Mouse (Mus musculus): ENCODE measurements at regions not wholly inside any gene's neighbourhood (a gene's known extent, or its start where the extent isn't known, plus 50 kb on each side); places are given as distances from the start of the nearest gene placed in this dataset.

GRCm38 (mm10) chr12:51294971-51295477, 52.8 kb upstream of the G2e3 start:
- H3K9me3 ChIP-seq (ENCODE audit: low read length) = no peaks in the 10 kb centered on the region
- TF ChIP-seq CTCF (IDR thresholded peaks at IDR 0.05) = no peak
- H3K9ac ChIP-seq (replicated peaks; ENCODE audit: low read length, poor library complexity, severe bottlenecking) = no peak overlapping the region
- no peak overlapping the region for H3K4me3 ChIP-seq (ENCODE audit: low read depth, low read length)
- ATAC-seq (ENCODE audit: low FRiP score) = no peak
- no peak overlapping the region for H3K27ac ChIP-seq (ENCODE audit: low read depth, low read length)
- no peaks in the 10 kb centered on the region for H3K27me3 ChIP-seq (ENCODE audit: insufficient read depth, low read length)
- DNase-seq (ENCODE audit: low spot score) = no peak
- H3K36me3 ChIP-seq (ENCODE audit: insufficient read depth, low read length) = no peaks in the 10 kb centered on the region
- no peak overlapping the region for H3K4me2 ChIP-seq (ENCODE audit: low read depth, low read length, poor library complexity, severe bottlenecking)
- no peaks in the 10 kb centered on the region for H3K4me1 ChIP-seq (ENCODE audit: insufficient read depth, low read length)
- WGBS = 88% methylated on average over 4 of the region's 4 CpGs

- ATAC-seq (ENCODE audit: low FRiP score) = no peak
- no peak overlapping the region for H3K27ac ChIP-seq (ENCODE audit: low read depth, low read length)
- H3K4me1 ChIP-seq (ENCODE audit: insufficient read depth, low read length) = no peaks in the 10 kb centered on the region
- 100% methylated on average over 1 of the region's 1 CpGs for WGBS
- H3K4me2 ChIP-seq (ENCODE audit: low read depth, low read length, poor library complexity, severe bottlenecking) = no peak overlapping the region
- no peaks in the 10 kb centered on the region for H3K9me3 ChIP-seq (ENCODE audit: low read length)
- H3K4me3 ChIP-seq (ENCODE audit: low read depth, low read length) = no peak overlapping the region
- no peak overlapping the region for H3K9ac ChIP-seq (replicated peaks; ENCODE audit: low read length, poor library complexity, severe bottlenecking)
- H3K36me3 ChIP-seq (ENCODE audit: insufficient read depth, low read length) = no peaks in the 10 kb centered on the region
- DNase-seq (ENCODE audit: low spot score) = no peak
- H3K27me3 ChIP-seq (ENCODE audit: insufficient read depth, low read length) = no peaks in the 10 kb centered on the region
- TF ChIP-seq CTCF (IDR thresholded peaks at IDR 0.05) = no peak
These were observed 69.5 kb upstream of the G2e3 start for GRCm38 (mm10) chr12:51278358-51278757.

GRCm38 (mm10) chr12:51275818-51276538, 71.9 kb upstream of the G2e3 start:
- ATAC-seq (ENCODE audit: low FRiP score) = 0 out of 2 replicates have a peak, but pooled peaks have one; percentile 49
- TF ChIP-seq CTCF (IDR thresholded peaks at IDR 0.05) = peak; percentile 81
- DNase-seq (ENCODE audit: low spot score) = peak; percentile 86
- Histone ChIP-seq H3K27me3 (ENCODE audit: insufficient read depth, low read length) (no peaks in the 10 kb centered on the region), H3K36me3 (ENCODE audit: insufficient read depth, low read length) (no peaks in the 10 kb centered on the region), H3K9me3 (ENCODE audit: low read length) (no peaks in the 10 kb centered on the region), H3K9ac (replicated peaks; ENCODE audit: low read length, poor library complexity, severe bottlenecking) (no peak overlapping the region), H3K4me1 (ENCODE audit: insufficient read depth, low read length) (no peaks in the 10 kb centered on the region), H3K4me2 (ENCODE audit: low read depth, low read length, poor library complexity, severe bottlenecking) (0 out of 2 replicates have a peak overlapping the region, but pooled peaks have one; percentile 12), H3K27ac (ENCODE audit: low read depth, low read length) (no peak overlapping the region), H3K4me3 (ENCODE audit: low read depth, low read length) (no peak overlapping the region)
- 49% methylated on average over 14 of the region's 14 CpGs for WGBS

- DNase-seq (ENCODE audit: low spot score) (no peak), ATAC-seq (ENCODE audit: low FRiP score) (no peak)
These were observed 74.4 kb upstream of the G2e3 start for GRCm38 (mm10) chr12:51273486-51273885.

GRCm38 (mm10) chr12:51242839-51243238, 105.0 kb upstream of the G2e3 start:
- no peak for TF ChIP-seq CTCF (IDR thresholded peaks at IDR 0.05)
- Histone ChIP-seq H3K4me1 (ENCODE audit: insufficient read depth, low read length) (no peaks in the 10 kb centered on the region), H3K36me3 (ENCODE audit: insufficient read depth, low read length) (no peaks in the 10 kb centered on the region), H3K4me3 (ENCODE audit: low read depth, low read length) (no peak overlapping the region), H3K4me2 (ENCODE audit: low read depth, low read length, poor library complexity, severe bottlenecking) (no peak overlapping the region), H3K27me3 (ENCODE audit: insufficient read depth, low read length) (no peaks in the 10 kb centered on the region), H3K27ac (ENCODE audit: low read depth, low read length) (no peak overlapping the region), H3K9me3 (ENCODE audit: low read length) (no peaks in the 10 kb centered on the region), H3K9ac (replicated peaks; ENCODE audit: low read length, poor library complexity, severe bottlenecking) (no peak overlapping the region)
- DNase-seq (ENCODE audit: low spot score) (no peak), ATAC-seq (ENCODE audit: low FRiP score) (no peak)
- 89% methylated on average over 7 of the region's 7 CpGs for WGBS

More at GRCm38 (mm10) chr12:51273486-51273885, 74.4 kb upstream of the G2e3 start:
- no peak for TF ChIP-seq CTCF (IDR thresholded peaks at IDR 0.05)
- 78% methylated on average over 5 of the region's 5 CpGs for WGBS
- Histone ChIP-seq H3K4me3 (ENCODE audit: low read depth, low read length) (no peak overlapping the region), H3K27ac (ENCODE audit: low read depth, low read length) (no peak overlapping the region), H3K27me3 (ENCODE audit: insufficient read depth, low read length) (no peaks in the 10 kb centered on the region), H3K4me1 (ENCODE audit: insufficient read depth, low read length) (no peaks in the 10 kb centered on the region), H3K4me2 (ENCODE audit: low read depth, low read length, poor library complexity, severe bottlenecking) (no peak overlapping the region), H3K9ac (replicated peaks; ENCODE audit: low read length, poor library complexity, severe bottlenecking) (no peak overlapping the region), H3K9me3 (ENCODE audit: low read length) (no peaks in the 10 kb centered on the region), H3K36me3 (ENCODE audit: insufficient read depth, low read length) (no peaks in the 10 kb centered on the region)

- 0 out of 2 replicates have a peak, but pooled peaks have one; percentile 38 for ATAC-seq (ENCODE audit: low FRiP score)
- Histone ChIP-seq H3K27ac (ENCODE audit: low read depth, low read length) (no peak overlapping the region), H3K27me3 (ENCODE audit: insufficient read depth, low read length) (no peaks in the 10 kb centered on the region), H3K4me3 (ENCODE audit: low read depth, low read length) (no peak overlapping the region), H3K4me1 (ENCODE audit: insufficient read depth, low read length) (no peaks in the 10 kb centered on the region), H3K4me2 (ENCODE audit: low read depth, low read length, poor library complexity, severe bottlenecking) (no peak overlapping the region), H3K9me3 (ENCODE audit: low read length) (no peaks in the 10 kb centered on the region), H3K36me3 (ENCODE audit: insufficient read depth, low read length) (no peaks in the 10 kb centered on the region), H3K9ac (replicated peaks; ENCODE audit: low read length, poor library complexity, severe bottlenecking) (no peak overlapping the region)
- TF ChIP-seq CTCF (IDR thresholded peaks at IDR 0.05) = no peak
- DNase-seq (ENCODE audit: low spot score) = no peak
- 72% methylated on average over 7 of the region's 7 CpGs for WGBS
These were observed 106.6 kb upstream of the G2e3 start for GRCm38 (mm10) chr12:51241131-51241781.

Measured in midbrain, postnatal 0 days (tissue).